Mouse (Mus musculus) ovary, postnatal 10 days (tissue): ENCODE results near the gene Dhrs7.

Experiments
- DNase-seq: peaks from one replicate; pipeline ENCODE4 v3.0.0; 2022; ENCODE audit warnings: low spot score

Gene Dhrs7

DNA sequence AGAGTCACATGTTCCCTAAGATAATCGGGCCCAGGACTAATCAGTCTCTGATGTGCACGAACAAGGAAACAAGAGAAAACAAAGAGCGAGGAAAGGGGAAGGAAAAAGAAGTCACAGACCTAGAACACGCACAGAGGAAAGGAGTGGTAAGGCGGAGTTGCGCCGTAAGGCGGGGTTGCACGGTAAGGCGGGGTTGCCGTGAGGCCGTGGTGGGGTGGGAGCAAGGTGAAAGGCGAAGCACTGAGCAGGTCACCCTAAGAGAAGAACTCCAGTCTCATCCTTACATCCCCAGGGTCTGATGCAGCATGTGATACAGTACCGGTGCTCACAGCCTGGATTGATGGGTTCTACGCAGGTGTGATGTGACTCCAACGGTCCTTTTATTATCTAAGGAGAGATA is 8.9 kb downstream of the Dhrs7 start:
- DNase-seq = no peak

DNA sequence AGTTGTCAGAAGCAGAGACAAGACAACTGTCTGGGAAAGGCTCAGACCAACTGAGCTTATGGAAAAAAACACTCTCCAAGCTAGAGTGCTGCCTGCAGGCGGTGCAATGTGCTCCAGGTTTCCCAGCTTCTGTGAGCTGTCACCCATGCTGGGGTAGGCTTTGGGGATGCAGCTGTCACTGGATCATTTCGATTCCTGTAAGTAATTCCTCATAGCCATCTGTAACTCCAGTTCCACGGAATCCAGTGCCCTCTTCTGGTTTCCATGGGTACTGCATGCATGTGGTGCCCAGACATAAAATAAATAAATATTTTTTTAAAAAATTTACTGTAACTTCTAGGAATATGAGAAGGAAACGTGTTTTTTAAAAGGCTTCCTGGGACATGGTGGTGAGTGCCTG is 10.0 kb downstream of the Dhrs7 start:
- no peak for DNase-seq

- no peak for DNase-seq
These were observed 14.9 kb downstream of the Dhrs7 start, which contains the start of gene Gm4756 for GRCm38 (mm10) chr12:72649611-72650330. Gene Gm4756, minus strand, starts transcription at chr12:72649661.

DNA sequence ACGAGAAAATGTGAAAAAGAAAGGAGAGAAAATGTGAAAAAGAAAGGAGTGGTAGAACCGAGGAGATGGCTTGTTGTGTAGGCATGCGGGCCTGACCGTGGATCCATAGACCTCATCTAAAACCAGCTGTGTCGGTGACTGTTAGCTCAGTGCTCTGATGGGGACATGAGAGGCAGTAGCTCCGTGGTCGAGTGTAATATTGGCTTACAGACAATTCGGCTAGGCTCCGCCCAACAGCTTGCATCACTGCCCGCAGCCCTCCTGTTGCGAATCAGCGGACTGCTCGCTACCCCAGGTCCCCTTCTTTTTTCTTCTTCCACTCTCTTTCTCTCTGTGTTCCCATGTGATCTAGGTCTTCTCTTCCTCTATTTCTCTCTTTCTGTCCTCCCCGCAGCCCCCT is 15.8 kb downstream of the Dhrs7 start:
- no peak for DNase-seq

GRCm38 (mm10) chr12:72638025-72638424 is 26.7 kb downstream of the Dhrs7 start:
- no peak for DNase-seq

DNA sequence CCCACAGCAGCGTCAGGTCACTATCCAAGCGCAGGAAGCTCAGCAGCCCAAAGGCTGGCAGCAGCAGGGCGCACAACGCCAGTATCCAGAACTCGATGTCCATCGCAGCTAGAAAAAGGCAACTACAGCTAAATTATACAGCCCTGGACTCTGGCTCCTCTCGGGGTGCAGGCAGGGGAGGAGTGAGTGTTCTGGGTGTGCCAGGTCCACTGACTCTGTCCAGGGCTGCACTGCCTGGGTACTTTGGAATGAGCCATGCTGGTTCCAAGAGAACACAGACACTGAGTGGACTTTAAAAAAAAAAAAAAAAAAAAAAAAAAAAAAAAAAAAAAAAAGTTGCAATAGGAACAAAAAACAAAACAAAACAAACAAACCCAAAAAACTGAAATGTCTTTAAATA is 36.0 kb downstream of the Dhrs7 start:
- DNase-seq = no peak

GRCm38 (mm10) chr12:72622853-72623496 is 41.7 kb downstream of the Dhrs7 start:
- no peak for DNase-seq

DNA sequence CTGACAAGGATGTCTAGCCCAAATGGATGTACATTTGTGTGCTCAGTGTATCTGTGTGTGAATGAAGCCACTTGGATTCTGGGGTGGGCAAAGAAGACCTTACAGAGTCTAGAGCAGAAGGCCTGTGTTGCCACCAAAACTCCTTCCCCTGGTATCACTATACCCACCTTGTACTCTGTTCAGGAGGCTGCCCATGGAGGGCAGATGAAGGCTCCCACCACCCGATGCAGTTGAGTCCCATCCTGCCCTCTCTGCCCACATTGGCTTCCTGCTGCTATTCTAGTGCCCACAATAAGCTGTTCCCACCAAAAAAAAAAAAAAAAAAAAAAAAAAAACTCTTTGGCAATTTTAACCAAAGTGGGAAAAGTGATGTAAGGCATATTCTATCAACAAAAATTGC is 43.3 kb downstream of the Dhrs7 start:
- no peak for DNase-seq

DNA sequence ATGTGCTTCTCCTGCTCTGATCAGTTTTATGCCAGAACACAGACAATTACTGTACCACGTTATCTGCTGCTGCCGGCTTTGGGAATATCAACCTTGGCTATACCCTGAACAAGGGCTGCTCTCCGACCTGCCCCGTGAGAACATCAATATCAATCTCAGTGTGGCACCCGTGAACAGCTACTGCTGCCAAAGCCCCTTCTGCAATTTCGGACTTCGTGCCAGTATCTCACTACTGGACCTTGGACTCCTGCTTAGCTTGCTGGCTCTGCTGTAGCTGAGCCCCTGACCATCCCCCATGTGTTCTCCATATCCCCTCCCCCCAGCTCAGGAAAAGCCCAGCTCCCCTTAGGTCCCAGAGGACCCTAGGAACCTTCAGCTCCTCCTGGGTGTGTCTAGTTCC is 43.9 kb downstream of the Dhrs7 start:
- DNase-seq = no peak

DNA sequence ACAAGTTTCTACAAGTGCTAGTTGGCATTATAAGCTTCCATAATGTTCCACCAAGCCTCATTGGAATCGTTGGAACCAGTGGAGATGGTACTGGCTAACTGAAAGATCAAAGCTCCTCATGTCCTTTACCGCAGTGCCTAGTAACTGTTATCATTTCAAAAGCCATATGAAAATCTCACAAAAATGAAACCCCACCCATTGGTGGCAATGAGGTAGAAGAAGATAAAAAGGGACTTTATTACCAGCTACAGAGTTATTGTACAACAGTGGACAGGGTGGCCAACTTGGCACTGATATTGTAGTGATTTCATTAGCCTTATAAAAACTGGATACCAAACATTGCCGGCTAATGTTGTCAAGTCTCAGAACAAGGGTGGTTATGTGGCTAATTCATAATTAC is 52.7 kb downstream of the Dhrs7 start:
- no peak for DNase-seq
